Mouse (Mus musculus): ENCODE data around the gene Btbd35f20.
"Not testable (repeated sequence)": the region's sequence is repeated elsewhere in the genome, so short reads cannot be mapped to it uniquely, and the experiment has no call there.

Btbd35f20 gene

GRCm38 (mm10) chrX:4291145-4291544 lies at the start of gene Btbd35f20:
Gene Btbd35f20, minus strand, starts transcription at chrX:4291245.
- DNase-seq (ENCODE audit: low read depth): not testable (repeated sequence)

All from 416B (cell line).